Mouse (Mus musculus) midbrain, embryonic 10.5 days (tissue): ENCODE results near the gene Park7. TPM values are rescaled to one million over a fixed set of nuclear protein-coding genes. Genes with fewer than 3 reads are reported as not detected.

Experiments
- DNase-seq: peaks from one replicate; pipeline ENCODE4 v3.0.0-alpha.2; 2017; ENCODE audit warnings: low spot score
- H3K27ac ChIP-seq: fragments of 300-500 bp; sonication (generic); replicated peaks from 2 replicates; pipeline ENCODE4 v1.5.1; 2016; ENCODE audit warnings: mild to moderate bottlenecking
- H3K27me3 ChIP-seq: fragments of 300-500 bp; sonication (generic); 2 replicates; pipeline ENCODE4 v1.6.1; 2016; ENCODE audit warnings: low read depth, mild to moderate bottlenecking; ENCODE audit not compliant: poor library complexity, severe bottlenecking
- H3K36me3 ChIP-seq: fragments of 300-500 bp; sonication (generic); 2 replicates; pipeline ENCODE4 v1.6.1; 2016; ENCODE audit warnings: mild to moderate bottlenecking, moderate library complexity
- H3K4me1 ChIP-seq: fragments of 300-500 bp; sonication (generic); 2 replicates; pipeline ENCODE4 v1.6.1; 2016
- H3K4me3 ChIP-seq: fragments of 300-500 bp; sonication (generic); 2 replicates; pipeline ENCODE4 v1.5.1; 2016; ENCODE audit warnings: mild to moderate bottlenecking, moderate library complexity
- H3K9me3 ChIP-seq: fragments of 300-500 bp; sonication (generic); replicated peaks from 2 replicates; pipeline ENCODE4 v1.6.1; 2016; ENCODE audit warnings: mild to moderate bottlenecking
- WGBS: fragments of 180-500 bp; shearing (Covaris S2); methylation state at CpG from one replicate; pipeline ENCODE4 v1.1.7; 2016; 5-methylcytosine and 5-hydroxymethylcytosine counted together
- polyA plus RNA-seq: library from polyadenylated mRNA; unstranded; fragments of >200 nt; fragmentation: Nextera tagmentation; extraction: Ambion mirVana; gene quantifications from 2 replicates; pipeline ENCODE4 v1.2.1, GENCODE M21; 2016

The Park7 gene
- polyA plus RNA-seq, 1 experiment from 2014 or later: 487 TPM

DNA sequence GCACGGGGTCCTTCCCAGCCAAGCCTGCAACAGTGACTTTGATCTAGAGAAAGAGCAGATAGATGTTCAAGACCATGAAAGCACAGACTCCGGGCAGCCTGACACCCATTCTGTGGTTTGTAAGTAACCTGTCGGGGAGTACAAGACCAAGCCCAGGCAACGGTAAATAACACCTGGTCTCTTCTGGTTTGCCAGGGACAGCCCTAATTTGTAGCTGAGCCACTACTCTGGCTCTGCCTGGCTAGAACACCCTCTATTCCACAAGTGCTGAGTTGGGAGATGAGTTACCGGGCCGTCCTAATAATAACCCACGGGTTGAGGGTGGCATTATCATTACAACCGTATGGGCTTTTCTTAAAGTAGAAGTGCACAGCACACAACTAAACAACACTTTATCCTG, 7.1 kb downstream of the Park7 start:
- Histone ChIP-seq H3K36me3 (peaks cover 58% of the 10 kb centered on the region), H3K4me1 (peaks cover 18% of the 10 kb centered on the region), H3K9me3 (no peaks in the 10 kb centered on the region), H3K27ac (no peak overlapping the region), H3K27me3 (no peaks in the 10 kb centered on the region), H3K4me3 (no peak overlapping the region)
- DNase-seq: no peak
- WGBS: 94% methylated on average over 8 of the region's 8 CpGs

GRCm38 (mm10) chr4:150903091-150903742, 11.0 kb downstream of the Park7 start:
- peaks cover 96% of the 10 kb centered on the region for H3K36me3 ChIP-seq

DNA sequence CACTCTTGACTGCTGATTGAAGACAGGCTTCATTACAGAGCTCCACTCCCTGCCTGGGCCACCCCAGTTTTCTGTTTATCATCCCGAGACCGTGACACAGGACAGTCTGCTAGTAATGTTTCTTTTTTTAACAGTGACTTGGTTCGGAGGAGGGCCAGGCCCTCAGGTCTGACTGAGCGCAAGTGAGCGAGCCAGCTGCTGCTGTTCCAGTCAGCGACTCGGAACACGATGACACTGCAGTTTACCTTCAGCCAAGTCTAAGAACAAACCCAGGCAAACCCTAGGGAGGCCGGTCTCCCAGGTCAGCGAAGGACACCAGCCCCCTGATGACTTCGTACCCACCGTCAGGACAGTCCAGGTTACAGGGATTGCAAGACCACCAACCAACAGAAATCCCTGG, 12.2 kb downstream of the Park7 start:
- H3K36me3 ChIP-seq: peaks cover 96% of the 10 kb centered on the region
- WGBS: 95% methylated on average over 12 of the region's 12 CpGs
- no peak overlapping the region for H3K27ac ChIP-seq
- H3K4me3 ChIP-seq: no peak overlapping the region
- no peak for DNase-seq
- H3K9me3 ChIP-seq: no peaks in the 10 kb centered on the region
- H3K4me1 ChIP-seq: peaks cover 7% of the 10 kb centered on the region
- H3K27me3 ChIP-seq: no peaks in the 10 kb centered on the region

More at GRCm38 (mm10) chr4:150903091-150903742, 11.0 kb downstream of the Park7 start:
- no peak for DNase-seq
- Histone ChIP-seq H3K27me3 (no peaks in the 10 kb centered on the region), H3K4me3 (no peak overlapping the region), H3K9me3 (no peaks in the 10 kb centered on the region), H3K4me1 (peaks cover 12% of the 10 kb centered on the region), H3K27ac (no peak overlapping the region)
- 95% methylated on average over 14 of the region's 14 CpGs for WGBS

DNA sequence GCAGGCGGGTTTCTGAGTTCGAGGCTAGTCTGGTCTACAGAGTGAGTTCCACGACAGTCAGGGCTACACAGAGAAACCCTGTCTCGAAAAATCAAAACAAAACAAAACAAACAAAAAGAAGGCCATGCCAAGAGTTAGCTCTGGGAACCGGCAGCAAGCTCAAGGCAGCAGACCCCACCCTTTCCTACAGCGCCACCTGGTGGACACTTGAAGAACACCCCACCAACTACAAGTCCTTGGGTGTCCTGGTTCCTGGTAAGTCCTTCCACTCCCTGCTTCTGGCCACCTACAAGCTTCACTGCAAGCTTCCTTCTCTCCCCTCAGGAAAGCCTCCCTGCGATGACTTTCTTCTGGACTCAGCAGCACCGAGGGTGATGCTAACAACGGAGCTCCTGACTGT, 12.6 kb downstream of the Park7 start:
- no peaks in the 10 kb centered on the region for H3K27me3 ChIP-seq
- H3K27ac ChIP-seq: no peak overlapping the region
- H3K4me3 ChIP-seq: no peak overlapping the region
- peaks cover 96% of the 10 kb centered on the region for H3K36me3 ChIP-seq
- no peaks in the 10 kb centered on the region for H3K9me3 ChIP-seq
- peak; percentile 72 for DNase-seq
- WGBS: 69% methylated on average over 9 of the region's 9 CpGs
- H3K4me1 ChIP-seq: peaks cover 7% of the 10 kb centered on the region

DNA sequence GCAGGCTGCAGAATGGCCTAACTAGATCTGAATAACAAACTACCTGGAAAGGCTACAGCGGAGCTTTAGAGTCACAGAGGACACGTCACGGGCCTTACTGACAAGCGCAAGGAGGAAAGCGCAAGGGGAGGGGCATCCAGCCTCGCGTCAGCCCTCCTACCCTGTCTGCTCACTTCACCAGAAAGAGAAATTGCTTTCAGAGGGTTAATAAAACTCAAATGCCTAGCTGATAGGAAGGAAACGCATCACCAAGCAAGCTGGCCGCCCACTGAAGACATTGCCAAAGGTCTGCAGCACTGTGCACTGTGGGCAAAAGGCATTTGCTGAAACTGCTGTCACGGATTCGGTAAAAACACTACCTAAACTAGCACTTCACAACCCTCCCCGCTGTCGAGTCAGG, 13.8 kb downstream of the Park7 start:
- no peak overlapping the region for H3K4me3 ChIP-seq
- 94% methylated on average over 13 of the region's 13 CpGs for WGBS
- H3K36me3 ChIP-seq: peaks cover 96% of the 10 kb centered on the region
- H3K27ac ChIP-seq: no peak overlapping the region
- no peaks in the 10 kb centered on the region for H3K9me3 ChIP-seq
- no peaks in the 10 kb centered on the region for H3K27me3 ChIP-seq
- H3K4me1 ChIP-seq: peaks cover 7% of the 10 kb centered on the region
- DNase-seq: no peak

DNA sequence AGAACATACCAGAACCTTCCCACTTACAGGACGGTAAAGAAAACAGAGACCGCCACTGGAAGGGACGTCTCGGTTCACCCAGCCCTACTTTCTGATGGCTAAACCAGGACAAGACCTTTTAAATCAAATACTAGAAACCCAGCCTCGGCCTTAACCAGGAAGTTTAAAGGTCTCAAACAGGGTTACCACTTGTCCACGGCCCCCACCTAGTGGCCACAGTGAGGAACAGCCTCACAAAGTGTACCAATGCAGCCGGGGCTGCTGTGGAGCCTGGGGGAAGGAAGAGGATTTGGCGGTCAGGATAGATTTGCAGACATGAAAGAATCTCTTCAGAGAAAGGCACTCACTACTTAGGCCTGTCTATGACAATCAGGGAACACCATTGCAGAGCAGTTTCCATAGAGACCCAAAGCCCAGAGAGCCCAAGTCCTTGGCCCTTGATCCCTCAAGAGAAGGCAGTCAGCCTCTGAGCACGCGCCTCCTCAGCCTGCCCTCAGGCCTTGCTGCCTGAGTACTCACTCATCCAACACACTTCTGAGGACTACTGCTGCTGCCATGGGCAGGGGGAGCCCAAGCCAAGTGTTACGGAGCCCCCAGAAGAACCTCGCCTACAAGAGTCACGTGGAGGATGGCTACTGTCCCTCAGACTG, 15.4 kb downstream of the Park7 start:
- DNase-seq: peak; percentile 66
- H3K27me3 ChIP-seq: no peaks in the 10 kb centered on the region
- no peak overlapping the region for H3K27ac ChIP-seq
- H3K4me1 ChIP-seq: peaks cover 7% of the 10 kb centered on the region
- peaks cover 83% of the 10 kb centered on the region for H3K36me3 ChIP-seq
- 65% methylated on average over 13 of the region's 13 CpGs for WGBS
- H3K9me3 ChIP-seq: no peaks in the 10 kb centered on the region
- H3K4me3 ChIP-seq: no peak overlapping the region

- Histone ChIP-seq H3K27me3 (no peaks in the 10 kb centered on the region), H3K4me1 (peaks cover 7% of the 10 kb centered on the region), H3K9me3 (no peaks in the 10 kb centered on the region), H3K4me3 (no peak overlapping the region), H3K36me3 (peaks cover 66% of the 10 kb centered on the region), H3K27ac (no peak overlapping the region)
- no peak for DNase-seq
- WGBS: 94% methylated on average over 26 of the region's 26 CpGs
Measured at GRCm38 (mm10) chr4:150896896-150897624, 17.2 kb downstream of the Park7 start.

DNA sequence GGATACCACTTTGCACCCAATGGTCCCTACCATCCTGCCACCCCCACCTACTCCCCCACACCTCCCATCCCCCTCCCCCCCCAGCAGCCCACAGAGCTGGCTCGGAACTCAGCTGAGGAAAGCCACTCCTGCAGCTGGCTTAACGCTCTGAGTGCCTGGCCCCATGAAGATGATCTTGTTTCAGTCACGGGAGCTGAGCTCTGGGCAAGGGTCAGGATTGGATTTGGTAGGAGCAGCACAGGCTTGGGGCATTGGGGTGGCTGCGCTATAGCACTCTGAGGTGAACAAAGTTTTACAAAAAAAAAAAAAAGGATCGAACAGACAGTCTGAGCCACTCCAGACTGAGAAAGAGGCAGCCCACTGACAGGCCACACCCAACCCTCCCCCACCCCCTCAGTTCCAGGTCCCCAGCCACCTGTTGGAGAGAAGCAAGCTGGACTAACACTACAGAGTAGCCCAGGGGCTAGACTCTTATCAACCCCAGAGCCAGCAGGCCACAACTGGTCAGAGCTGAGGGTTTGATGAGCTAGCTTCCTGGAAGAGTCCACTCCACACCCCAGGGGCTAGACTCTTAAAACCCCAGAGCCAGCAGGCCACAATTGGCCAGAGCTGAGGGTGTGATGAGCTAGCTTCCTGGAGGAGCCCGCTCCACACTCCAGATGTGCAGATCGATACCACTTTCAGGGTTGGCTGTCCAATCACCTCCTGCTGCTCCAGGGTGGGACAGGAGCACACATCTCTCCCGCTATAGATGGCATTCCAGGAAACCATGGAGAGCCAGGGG, 19.3 kb downstream of the Park7 start:
- Histone ChIP-seq H3K36me3 (peaks cover 44% of the 10 kb centered on the region), H3K4me1 (peaks cover 7% of the 10 kb centered on the region), H3K27ac (no peak overlapping the region), H3K4me3 (no peak overlapping the region), H3K9me3 (no peaks in the 10 kb centered on the region), H3K27me3 (no peaks in the 10 kb centered on the region)
- no peak for DNase-seq
- WGBS: 79% methylated on average over 8 of the region's 8 CpGs

DNA sequence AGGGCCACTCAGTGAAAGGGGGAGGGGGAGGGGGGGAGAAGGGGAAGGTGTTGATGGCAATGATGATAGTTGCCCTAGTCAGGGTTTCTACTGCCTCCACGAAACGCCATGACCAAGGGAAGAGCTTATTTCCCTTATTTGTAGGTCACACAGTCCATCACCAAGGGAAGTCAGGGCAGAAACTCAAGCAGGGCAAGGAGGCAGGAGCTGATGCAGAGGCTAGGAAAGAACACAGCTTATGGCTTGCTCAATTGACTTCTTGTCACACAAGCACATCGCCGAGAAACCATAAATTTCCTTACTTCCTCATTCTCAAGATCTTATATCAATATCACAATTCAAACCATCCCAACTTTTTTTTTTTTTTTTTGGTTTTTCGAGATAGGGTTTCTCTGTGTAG, 22.9 kb downstream of the Park7 start:
- H3K9me3 ChIP-seq: no peaks in the 10 kb centered on the region
- 88% methylated on average over 5 of the region's 5 CpGs for WGBS
- no peak for DNase-seq
- H3K27ac ChIP-seq: no peak overlapping the region
- H3K36me3 ChIP-seq: peaks cover 8% of the 10 kb centered on the region
- no peaks in the 10 kb centered on the region for H3K27me3 ChIP-seq
- peaks cover 4% of the 10 kb centered on the region for H3K4me1 ChIP-seq
- H3K4me3 ChIP-seq: no peak overlapping the region

DNA sequence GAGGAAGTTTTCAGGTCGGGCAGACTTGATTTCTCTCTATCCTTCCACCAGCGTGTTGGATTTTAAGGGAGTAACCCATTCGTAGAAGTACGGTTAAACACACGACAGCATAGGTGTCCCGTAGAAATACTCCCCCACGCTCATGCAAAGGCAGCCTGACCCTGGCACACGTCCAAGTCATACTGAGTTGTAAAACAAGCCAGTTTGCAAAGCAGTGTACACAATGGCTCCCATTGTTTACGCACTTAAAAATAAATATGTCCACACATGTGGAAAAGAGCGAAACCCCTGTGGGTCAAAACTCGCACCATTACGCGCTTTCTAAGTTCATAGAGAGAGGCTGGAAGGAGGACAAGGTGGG, 24.3 kb downstream of the Park7 start:
- Histone ChIP-seq H3K4me1 (peaks cover 4% of the 10 kb centered on the region), H3K27me3 (no peaks in the 10 kb centered on the region), H3K27ac (no peak overlapping the region), H3K9me3 (no peaks in the 10 kb centered on the region), H3K36me3 (no peaks in the 10 kb centered on the region), H3K4me3 (no peak overlapping the region)
- WGBS: 77% methylated on average over 13 of the region's 13 CpGs
- DNase-seq: no peak

- no peaks in the 10 kb centered on the region for H3K36me3 ChIP-seq
- no peaks in the 10 kb centered on the region for H3K9me3 ChIP-seq
- 51% methylated on average over 20 of the region's 20 CpGs for WGBS
- no peak overlapping the region for H3K27ac ChIP-seq
- no peaks in the 10 kb centered on the region for H3K27me3 ChIP-seq
- no peak overlapping the region for H3K4me3 ChIP-seq
- no peak for DNase-seq
- peaks cover 4% of the 10 kb centered on the region for H3K4me1 ChIP-seq
Measured at GRCm38 (mm10) chr4:150889273-150889954, 24.8 kb downstream of the Park7 start.

DNA sequence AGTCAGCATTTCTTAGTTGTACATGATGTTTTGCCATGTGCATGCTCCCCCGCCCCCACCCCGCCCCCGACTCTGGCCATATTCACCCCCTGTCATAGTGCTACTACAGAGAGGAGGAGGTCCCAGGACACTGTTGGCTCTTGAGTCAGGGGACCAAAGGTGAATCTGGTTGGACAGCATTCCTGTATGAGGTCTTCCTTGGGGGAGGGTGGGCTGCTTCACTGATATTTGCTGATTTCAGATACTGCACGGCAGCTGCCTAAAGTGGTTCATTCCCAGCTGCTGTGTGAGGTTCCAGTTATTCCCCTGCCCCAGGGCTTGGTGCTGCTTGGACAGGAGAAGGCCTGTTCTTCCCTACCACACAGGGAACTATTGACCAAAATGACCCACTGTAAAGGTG, 25.7 kb downstream of the Park7 start:
- WGBS: 90% methylated on average over 4 of the region's 4 CpGs
- no peak for DNase-seq
- no peak overlapping the region for H3K27ac ChIP-seq
- H3K9me3 ChIP-seq: no peaks in the 10 kb centered on the region
- H3K4me1 ChIP-seq: peaks cover 4% of the 10 kb centered on the region
- no peaks in the 10 kb centered on the region for H3K27me3 ChIP-seq
- H3K4me3 ChIP-seq: no peak overlapping the region
- H3K36me3 ChIP-seq: no peaks in the 10 kb centered on the region
